Mouse (Mus musculus) telencephalon, adult 2 months (tissue): ENCODE results near the gene Cpa2.

Source experiments
- DNase-seq: peaks from one replicate; pipeline ENCODE4 v3.0.0-alpha.2; 2011; ENCODE audit warnings: low read depth, low spot score

Cpa2 gene

DNA sequence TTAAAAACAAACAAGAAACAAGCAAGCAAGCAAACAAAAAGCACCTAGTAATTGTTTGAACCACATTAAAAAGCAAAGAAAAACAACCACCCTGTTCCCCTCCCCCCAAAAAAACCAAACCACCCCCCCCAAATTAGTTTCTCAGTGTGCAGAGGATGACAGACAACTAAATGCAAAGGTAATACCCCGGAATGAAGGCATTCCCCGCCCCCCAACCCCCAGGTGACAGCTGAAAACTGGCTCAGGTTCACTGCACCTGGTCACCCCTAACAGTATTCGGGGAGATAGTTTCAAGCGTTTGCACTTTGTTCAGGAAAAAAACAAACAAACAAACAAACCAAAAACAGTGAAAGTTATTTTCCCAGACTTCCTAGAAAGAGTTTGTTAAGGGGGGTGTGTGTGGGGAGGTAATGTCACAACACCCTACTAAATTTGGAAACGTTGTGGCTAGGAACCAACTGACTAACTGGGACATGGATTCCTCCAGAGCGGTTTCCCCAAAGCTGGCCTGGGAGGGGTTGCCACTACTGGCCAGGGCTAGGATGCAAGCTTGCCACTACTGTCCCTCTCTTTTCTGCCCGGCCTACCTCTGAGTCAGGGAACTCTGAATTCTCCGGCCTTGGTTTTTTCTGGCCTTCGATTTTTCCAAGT lies 6.4 kb downstream of the Cpa2 start:
- no peak for DNase-seq

GRCm38 (mm10) chr6:30549231-30549761 lies 7.9 kb downstream of the Cpa2 start:
- no peak for DNase-seq

DNA sequence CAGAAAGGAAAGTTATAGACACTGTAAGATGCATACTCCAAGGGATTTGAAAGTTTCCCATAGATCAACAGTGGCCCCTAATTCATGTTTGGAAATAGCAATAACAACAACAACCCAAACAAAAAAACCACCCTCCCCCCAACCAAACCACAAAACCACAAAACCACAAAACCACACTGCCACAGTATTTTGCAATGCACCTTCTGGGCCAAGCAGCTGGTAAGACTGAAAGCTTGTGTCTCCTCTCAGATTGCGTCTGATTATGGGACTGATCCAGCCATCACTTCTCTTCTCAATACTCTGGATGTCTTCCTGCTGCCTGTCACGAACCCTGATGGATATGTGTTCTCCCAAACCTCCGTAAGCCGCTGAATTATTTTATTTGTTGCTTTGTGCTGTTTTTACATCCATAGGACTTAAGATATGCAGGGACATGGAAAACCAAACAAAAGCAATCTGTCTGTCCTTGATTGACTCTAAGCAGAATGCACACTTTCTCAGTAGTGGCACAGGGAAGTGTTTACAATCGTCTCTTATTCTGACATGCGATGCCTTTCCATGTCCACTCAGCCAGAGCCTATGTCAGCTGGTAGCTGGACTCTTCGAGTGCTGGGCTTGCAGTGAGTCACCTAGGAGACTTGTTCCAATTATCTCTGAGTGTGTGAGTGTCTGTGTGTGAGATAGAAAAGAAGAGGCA lies 9.3 kb downstream of the Cpa2 start:
- DNase-seq: no peak

- no peak for DNase-seq
These were observed 9.8 kb downstream of the Cpa2 start for GRCm38 (mm10) chr6:30551193-30551515.

DNA sequence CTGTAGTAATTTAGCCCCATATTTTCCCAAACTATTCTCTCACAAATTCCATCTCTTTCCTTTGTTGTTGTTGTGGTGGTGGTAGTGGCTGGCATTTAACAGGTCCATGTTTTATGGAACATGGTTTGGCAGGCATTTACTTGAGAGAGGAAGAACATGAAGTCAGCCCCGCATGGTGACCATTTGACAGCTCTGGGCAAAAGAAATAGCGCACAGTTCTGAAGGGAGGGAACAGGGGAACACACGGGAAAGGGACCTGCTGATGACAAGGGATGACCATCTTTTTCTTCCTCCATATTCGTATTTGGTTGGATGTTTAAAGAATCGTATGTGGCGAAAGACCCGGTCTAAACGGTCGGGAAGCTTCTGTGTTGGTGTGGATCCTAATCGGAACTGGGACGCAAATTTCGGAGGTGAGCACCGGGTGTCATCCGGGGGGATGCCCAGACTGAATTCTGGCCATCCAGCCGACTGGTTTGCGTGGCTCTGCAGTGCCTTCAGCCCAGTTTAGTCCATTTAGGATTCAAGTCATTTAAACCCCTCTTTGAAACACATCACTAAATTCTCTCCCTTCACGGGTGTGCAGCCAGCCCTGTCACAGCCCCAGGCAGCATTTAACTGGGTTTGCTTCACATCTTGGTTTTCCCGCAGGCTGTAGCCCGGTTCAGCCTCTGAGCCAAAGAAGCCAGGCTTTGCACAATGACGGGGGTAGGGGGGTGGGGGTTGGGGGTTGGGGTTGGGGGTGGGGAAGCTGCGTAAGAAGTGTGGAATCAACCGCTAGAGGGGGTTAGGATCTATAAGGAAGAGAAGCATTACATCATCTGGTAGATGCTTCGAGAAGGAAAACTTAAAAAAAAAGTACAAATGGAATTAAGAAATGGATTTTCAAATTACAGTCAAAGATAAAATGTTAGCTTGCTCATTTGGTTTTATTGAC lies 10.5 kb downstream of the Cpa2 start:
- no peak for DNase-seq

GRCm38 (mm10) chr6:30552628-30553027 lies 11.2 kb downstream of the Cpa2 start:
- no peak for DNase-seq

DNA sequence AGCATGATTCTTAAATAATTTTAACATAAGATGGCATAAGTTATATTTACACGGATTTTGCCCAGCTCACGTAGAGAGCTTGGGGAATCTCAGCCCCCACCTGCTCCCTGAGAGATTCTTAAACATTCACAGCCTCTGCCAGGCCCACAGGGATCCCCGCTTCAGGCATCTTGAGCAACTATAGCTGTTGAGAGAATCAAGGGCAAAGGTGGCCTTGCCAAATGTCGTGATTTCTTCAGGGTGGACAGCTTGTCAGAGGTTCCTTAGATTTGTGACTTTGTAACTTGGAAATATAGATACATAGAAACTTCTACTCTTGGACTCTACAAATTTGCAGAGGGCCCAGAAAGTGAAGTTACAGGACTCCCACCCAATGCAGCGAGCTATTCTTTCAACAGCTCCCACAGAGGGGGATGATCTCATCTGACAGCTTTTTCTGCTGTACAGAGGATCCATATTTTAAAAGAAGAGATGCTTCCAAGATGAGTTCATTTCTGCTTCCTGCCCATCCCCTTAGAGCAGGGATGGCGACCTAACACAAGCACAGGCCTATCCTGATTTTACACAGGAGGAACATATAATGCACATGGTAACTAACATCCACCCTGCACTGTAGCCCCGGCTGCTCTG lies 12.1 kb downstream of the Cpa2 start:
- no peak for DNase-seq

DNA sequence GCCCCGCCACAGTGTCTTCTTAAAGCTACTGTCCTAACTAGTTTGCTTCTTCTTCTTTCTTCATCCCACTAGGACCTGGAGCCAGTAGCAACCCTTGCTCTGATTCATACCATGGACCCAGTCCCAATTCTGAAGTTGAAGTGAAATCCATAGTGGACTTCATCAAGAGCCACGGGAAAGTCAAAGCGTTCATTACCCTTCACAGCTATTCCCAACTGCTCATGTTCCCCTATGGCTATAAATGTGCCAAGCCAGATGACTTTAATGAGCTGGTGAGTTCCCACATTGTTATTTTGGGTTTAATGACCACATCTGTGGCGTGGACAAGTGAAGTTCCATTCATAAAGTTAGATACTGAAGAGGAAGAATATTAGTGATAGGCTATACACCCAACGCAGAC lies 12.7 kb downstream of the Cpa2 start:
- DNase-seq: no peak

DNA sequence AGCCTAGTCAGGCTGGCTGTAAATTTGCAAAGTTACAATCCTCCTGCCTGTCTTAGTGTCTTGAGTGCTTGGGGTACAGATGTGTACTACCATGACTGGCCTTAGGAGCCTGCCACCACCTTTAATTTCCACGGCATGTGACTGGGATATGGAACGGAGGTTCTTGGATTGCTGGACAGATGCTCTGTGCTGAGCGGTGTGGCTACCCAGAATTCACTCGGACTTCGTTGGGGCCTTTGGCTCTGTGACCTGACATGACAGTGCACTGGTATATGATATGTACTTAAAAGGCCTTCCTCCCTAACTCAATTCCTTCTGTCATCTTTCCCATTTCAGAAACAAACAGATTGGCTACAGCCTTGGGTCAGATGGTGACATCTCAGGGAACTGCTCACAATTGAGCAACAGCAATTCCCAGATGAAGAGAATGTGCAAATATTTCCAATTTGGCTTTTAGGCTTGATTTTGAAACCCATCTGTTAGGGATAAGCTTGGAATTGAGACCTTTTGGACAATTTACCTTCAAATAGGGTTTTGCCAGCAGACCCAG lies 13.3 kb downstream of the Cpa2 start:
- no peak for DNase-seq

- DNase-seq: no peak
These were observed 14.7 kb downstream of the Cpa2 start for GRCm38 (mm10) chr6:30556080-30556479.

GRCm38 (mm10) chr6:30559726-30560125 lies 18.3 kb downstream of the Cpa2 start:
- no peak for DNase-seq

DNA sequence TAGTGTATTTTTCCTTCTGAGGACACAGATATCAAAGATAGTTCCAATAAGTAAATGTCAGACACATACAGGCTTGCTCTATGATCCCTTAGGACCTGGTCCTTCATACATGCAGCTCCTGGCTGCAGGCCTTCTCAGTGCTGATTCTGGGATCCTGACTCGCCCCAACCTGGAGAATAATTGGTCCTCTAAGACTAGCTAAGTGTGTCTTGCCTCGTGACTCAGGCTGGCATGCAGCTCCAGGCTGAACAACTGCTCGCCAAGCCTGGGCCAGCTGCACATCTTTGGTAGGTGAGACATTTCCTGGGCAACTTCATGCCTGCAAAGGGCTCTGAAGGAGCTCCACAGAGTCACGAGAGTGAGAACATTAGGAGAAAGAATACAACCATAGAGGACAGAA lies 20.8 kb downstream of the Cpa2 start:
- DNase-seq: no peak

GRCm38 (mm10) chr6:30563575-30563974 lies 22.2 kb downstream of the Cpa2 start:
- DNase-seq: no peak

DNA sequence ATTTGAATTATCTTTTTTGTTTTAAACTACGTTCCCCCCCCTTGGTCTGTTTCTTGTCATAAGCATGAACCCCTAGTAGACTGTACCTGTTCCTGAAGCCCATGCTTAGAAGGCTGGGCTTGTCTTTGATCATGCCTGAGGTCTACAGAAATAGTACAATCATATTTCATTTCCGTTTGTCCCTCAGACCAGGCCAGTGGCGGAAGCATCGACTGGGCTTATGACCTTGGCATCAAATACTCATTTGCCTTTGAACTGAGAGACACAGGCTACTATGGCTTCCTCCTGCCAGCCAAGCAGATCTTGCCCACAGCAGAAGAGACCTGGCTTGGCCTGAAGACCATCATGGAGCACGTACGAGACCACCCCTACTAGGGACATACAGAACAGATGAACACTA lies 22.7 kb downstream of the Cpa2 start:
- no peak for DNase-seq

- no peak for DNase-seq
These were observed 26.7 kb downstream of the Cpa2 start, which contains the start of gene Cpa4 for GRCm38 (mm10) chr6:30568069-30568468. TSS of gene Cpa4 (plus strand) at chr6:30568369.

- DNase-seq: no peak
These were observed 27.9 kb downstream of the Cpa2 start for GRCm38 (mm10) chr6:30569331-30569730.

DNA sequence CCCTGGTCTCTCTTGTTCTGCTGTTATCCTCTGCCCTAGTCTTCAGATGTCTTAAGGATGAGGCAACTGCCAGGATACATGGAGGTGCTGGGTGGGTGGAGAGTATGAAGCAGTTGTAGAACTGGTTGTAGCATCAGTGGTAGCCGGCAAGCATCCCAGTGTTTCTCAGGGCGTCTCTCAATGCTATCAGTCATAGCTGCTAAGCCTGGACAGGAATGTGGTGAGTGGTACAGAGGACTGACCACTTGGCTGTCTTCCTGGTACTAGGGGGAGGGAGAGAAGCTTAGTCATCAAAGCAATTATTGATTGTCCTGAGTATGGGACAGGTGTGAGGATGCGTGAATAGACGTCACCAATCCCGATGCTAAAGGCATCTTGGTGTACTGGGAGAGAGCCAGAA lies 28.6 kb downstream of the Cpa2 start:
- no peak for DNase-seq

- peak; percentile 93 for DNase-seq
These were observed 31.3 kb downstream of the Cpa2 start for GRCm38 (mm10) chr6:30572456-30573311.

GRCm38 (mm10) chr6:30573380-30573779 lies 32.0 kb downstream of the Cpa2 start:
- DNase-seq: no peak

- no peak for DNase-seq
These were observed 33.6 kb downstream of the Cpa2 start for GRCm38 (mm10) chr6:30574945-30575344.
